Mouse (Mus musculus) neural tube, embryonic 11.5 days (tissue): ENCODE results near the gene Esr1. TPM values are rescaled to one million over a fixed set of nuclear protein-coding genes. Genes with fewer than 3 reads are reported as not detected.
A peak's percentile ranks its signal among the peaks of the same experiment; 100 is the strongest.
"Not testable (repeated sequence)": the region's sequence is repeated elsewhere in the genome, so short reads cannot be mapped to it uniquely, and the experiment has no call there.

Experiments
- ATAC-seq: fragments of 200-750 bp; cut with Nextera tagmentation; 2 replicates; pipeline ENCODE4 v1.8.0; 2017; ENCODE audit warnings: moderate number of reproducible peaks, mild to moderate bottlenecking, moderate TSS enrichment, moderate library complexity; ENCODE audit not compliant: insufficient read depth, low FRiP score, low TSS enrichment
- DNase-seq: peaks from one replicate; pipeline ENCODE4 v3.0.0-alpha.2; 2015; ENCODE audit warnings: low spot score
- H3K27ac ChIP-seq: fragments of 300-500 bp; sonication (generic); 2 replicates; pipeline ENCODE4 v1.5.1; 2014; ENCODE audit warnings: low read depth, mild to moderate bottlenecking, low read length
- H3K27me3 ChIP-seq: fragments of 300-500 bp; sonication (generic); 2 replicates; pipeline ENCODE4 v1.6.1; 2014; ENCODE audit warnings: mild to moderate bottlenecking, low read length, mixed read lengths; ENCODE audit not compliant: control insufficient read depth, insufficient read depth
- H3K36me3 ChIP-seq: fragments of 300-500 bp; sonication (generic); 2 replicates; pipeline ENCODE4 v1.6.1; 2014; ENCODE audit warnings: mild to moderate bottlenecking, low read length, moderate library complexity, mixed read lengths; ENCODE audit not compliant: control insufficient read depth, insufficient read depth
- H3K4me1 ChIP-seq: fragments of 300-500 bp; sonication (generic); 2 replicates; pipeline ENCODE4 v1.6.1; 2014; ENCODE audit warnings: low read length, mixed read lengths; ENCODE audit not compliant: control insufficient read depth, insufficient read depth
- H3K4me2 ChIP-seq: fragments of 300-500 bp; sonication (generic); 2 replicates; pipeline ENCODE4 v1.6.1; 2014; ENCODE audit warnings: low read depth, mild to moderate bottlenecking, moderate library complexity
- H3K4me3 ChIP-seq: fragments of 300-500 bp; sonication (generic); 2 replicates; pipeline ENCODE4 v1.5.1; 2014; ENCODE audit warnings: low read depth, low read length
- H3K9ac ChIP-seq: fragments of 300-500 bp; sonication (generic); 2 replicates; pipeline ENCODE4 v1.6.1; 2014; ENCODE audit warnings: mild to moderate bottlenecking, low read length
- H3K9me3 ChIP-seq: fragments of 300-500 bp; sonication (generic); 2 replicates; pipeline ENCODE4 v1.6.1; 2016; ENCODE audit warnings: low read length; ENCODE audit not compliant: control insufficient read depth
- WGBS: fragments of 180-500 bp; shearing (Covaris S2); extraction: QIAGEN DNeasy Blood & Tissue Kit; methylation state at CpG from one replicate; pipeline ENCODE4 v1.1.7; 2014; 5-methylcytosine and 5-hydroxymethylcytosine counted together
- polyA plus RNA-seq: library from polyadenylated mRNA; unstranded; fragments of >200 nt; fragmentation: Nextera tagmentation; extraction: Ambion mirVana; gene quantifications from 2 replicates; pipeline ENCODE4 v1.2.1, GENCODE M21; 2014

Gene Esr1
- polyA plus RNA-seq, 1 experiment from 2014 or later: 0.08 TPM

DNA sequence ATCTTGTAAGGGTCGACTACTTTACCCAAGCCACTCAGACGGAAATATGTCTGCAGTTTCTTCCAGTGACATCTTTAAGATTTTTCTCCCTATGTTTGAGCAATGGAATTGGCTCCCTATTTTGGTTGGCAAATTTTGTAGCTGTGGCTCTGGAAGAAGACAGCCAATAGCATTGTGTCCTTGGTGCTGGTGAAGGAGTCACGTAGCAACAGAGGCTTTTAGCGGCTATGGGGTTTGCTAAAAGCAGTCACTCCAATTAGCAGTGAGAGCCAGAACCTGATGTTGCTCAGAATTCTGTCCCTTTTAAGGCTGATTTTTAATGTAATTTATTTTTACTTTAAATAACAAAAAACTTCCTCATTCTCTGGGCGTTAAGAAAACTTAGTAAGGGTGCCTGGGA is 54.0 kb downstream of the Esr1 start:
- Histone ChIP-seq H3K36me3 (no peaks in the 10 kb centered on the region), H3K27ac (no peak overlapping the region), H3K4me2 (no peak overlapping the region), H3K9me3 (no peaks in the 10 kb centered on the region), H3K9ac (no peak overlapping the region), H3K27me3 (no peaks in the 10 kb centered on the region), H3K4me1 (no peaks in the 10 kb centered on the region), H3K4me3 (no peak overlapping the region)
- WGBS: 94% methylated on average over 5 of the region's 5 CpGs
- DNase-seq (no peak), ATAC-seq (no peak)

- WGBS: 89% methylated on average over 2 of the region's 2 CpGs
- no peaks in the 10 kb centered on the region for H3K4me1 ChIP-seq
- H3K4me2 ChIP-seq: no peak overlapping the region
- H3K27ac ChIP-seq: no peak overlapping the region
- H3K9ac ChIP-seq: no peak overlapping the region
- H3K36me3 ChIP-seq: no peaks in the 10 kb centered on the region
- H3K27me3 ChIP-seq: no peaks in the 10 kb centered on the region
- H3K4me3 ChIP-seq: no peak overlapping the region
- ATAC-seq: no peak
- no peaks in the 10 kb centered on the region for H3K9me3 ChIP-seq
- no peak for DNase-seq
These were observed 55.6 kb downstream of the Esr1 start for GRCm38 (mm10) chr10:4667006-4667405.

GRCm38 (mm10) chr10:4670053-4670452 is 58.7 kb downstream of the Esr1 start:
- 84% methylated on average over 2 of the region's 2 CpGs for WGBS

GRCm38 (mm10) chr10:4671876-4672275 is 60.5 kb downstream of the Esr1 start:
- no peaks in the 10 kb centered on the region for H3K27me3 ChIP-seq
- ATAC-seq: no peak
- no peak overlapping the region for H3K4me2 ChIP-seq
- 80% methylated on average over 3 of the region's 3 CpGs for WGBS
- H3K36me3 ChIP-seq: no peaks in the 10 kb centered on the region
- no peak overlapping the region for H3K9ac ChIP-seq
- no peak overlapping the region for H3K27ac ChIP-seq
- no peaks in the 10 kb centered on the region for H3K4me1 ChIP-seq
- no peak for DNase-seq
- H3K9me3 ChIP-seq: no peaks in the 10 kb centered on the region
- H3K4me3 ChIP-seq: no peak overlapping the region

More at GRCm38 (mm10) chr10:4670053-4670452, 58.7 kb downstream of the Esr1 start:
- Histone ChIP-seq H3K4me3 (no peak overlapping the region), H3K36me3 (no peaks in the 10 kb centered on the region), H3K27ac (no peak overlapping the region), H3K9ac (no peak overlapping the region), H3K9me3 (no peaks in the 10 kb centered on the region), H3K27me3 (no peaks in the 10 kb centered on the region), H3K4me1 (no peaks in the 10 kb centered on the region), H3K4me2 (no peak overlapping the region)
- no peak for ATAC-seq
- no peak for DNase-seq

DNA sequence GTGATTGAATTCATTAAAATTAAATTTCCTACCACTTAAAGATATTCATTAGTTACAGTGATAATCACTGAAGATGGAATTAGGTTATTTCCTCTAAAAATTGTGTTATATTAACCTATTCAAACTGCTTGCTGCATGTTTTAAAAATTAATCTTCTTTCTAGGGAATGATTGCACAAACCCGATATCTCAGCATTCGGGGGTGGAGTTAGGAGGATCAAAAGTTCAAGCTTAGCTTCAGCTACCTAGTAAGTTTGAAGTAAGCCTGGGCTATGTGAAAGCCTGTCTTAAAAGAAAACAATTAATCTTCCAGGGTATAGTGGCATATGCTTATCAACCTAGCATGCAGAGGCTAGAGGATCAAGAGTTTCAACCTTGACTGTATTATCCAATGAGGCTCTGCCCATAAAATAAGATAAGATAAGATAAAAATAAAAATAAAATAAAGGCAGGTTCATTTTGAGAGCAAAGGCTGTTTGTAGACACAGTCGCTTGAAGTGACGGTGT is 62.0 kb downstream of the Esr1 start:
- no peaks in the 10 kb centered on the region for H3K9me3 ChIP-seq
- no peaks in the 10 kb centered on the region for H3K36me3 ChIP-seq
- H3K9ac ChIP-seq: no peak overlapping the region
- no peaks in the 10 kb centered on the region for H3K27me3 ChIP-seq
- H3K4me2 ChIP-seq: no peak overlapping the region
- no peak overlapping the region for H3K4me3 ChIP-seq
- no peak overlapping the region for H3K27ac ChIP-seq
- 90% methylated on average over 4 of the region's 4 CpGs for WGBS
- DNase-seq (no peak), ATAC-seq (no peak)
- no peaks in the 10 kb centered on the region for H3K4me1 ChIP-seq

- not testable (repeated sequence) for H3K36me3 ChIP-seq, H3K9ac ChIP-seq, H3K4me1 ChIP-seq, H3K4me2 ChIP-seq, H3K9me3 ChIP-seq, H3K4me3 ChIP-seq, H3K27me3 ChIP-seq, H3K27ac ChIP-seq
- ATAC-seq (peak; percentile 81; the same call in 1 of the 2 replicates), DNase-seq (peak; percentile 16)
- 27% methylated on average over 14 of the region's 14 CpGs for WGBS
These were observed 63.7 kb downstream of the Esr1 start for GRCm38 (mm10) chr10:4674983-4675592.

GRCm38 (mm10) chr10:4683106-4683505 is 71.7 kb downstream of the Esr1 start:
- no peaks in the 10 kb centered on the region for H3K9me3 ChIP-seq
- no peaks in the 10 kb centered on the region for H3K27me3 ChIP-seq
- no peak for DNase-seq
- no peak overlapping the region for H3K27ac ChIP-seq
- no peak for ATAC-seq
- H3K4me1 ChIP-seq: no peaks in the 10 kb centered on the region
- no peaks in the 10 kb centered on the region for H3K36me3 ChIP-seq
- H3K4me2 ChIP-seq: no peak overlapping the region
- WGBS: 85% methylated on average over 5 of the region's 5 CpGs
- H3K4me3 ChIP-seq: no peak overlapping the region
- no peak overlapping the region for H3K9ac ChIP-seq

DNA sequence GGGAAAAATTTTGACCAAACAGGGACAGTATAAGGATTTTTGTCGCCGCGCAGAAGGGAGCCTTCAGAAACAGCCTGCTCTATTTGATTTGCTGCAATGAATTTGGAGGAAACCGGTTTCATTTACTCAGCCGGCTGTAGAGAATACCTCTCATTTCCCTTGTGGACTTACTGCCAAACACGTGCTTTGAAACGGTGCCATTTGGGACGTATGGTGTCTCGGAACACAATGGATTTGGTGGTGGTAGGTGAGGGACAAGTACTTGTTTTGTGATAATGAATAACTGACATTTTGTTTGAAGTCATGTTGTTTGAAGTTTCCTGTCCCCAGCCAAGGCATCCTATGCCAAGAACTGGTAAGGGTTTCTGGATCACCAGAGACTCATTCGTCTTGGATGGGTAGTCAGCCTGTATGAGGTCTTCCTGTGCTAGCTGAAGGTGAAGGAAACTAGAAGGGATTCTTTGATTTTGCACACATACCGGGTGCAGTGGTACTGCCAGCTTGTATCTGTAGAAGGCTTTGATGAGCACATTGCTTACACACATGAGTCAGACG is 72.4 kb downstream of the Esr1 start:
- DNase-seq (no peak), ATAC-seq (no peak)
- Histone ChIP-seq H3K4me2 (no peak overlapping the region), H3K27ac (no peak overlapping the region), H3K4me3 (no peak overlapping the region), H3K4me1 (no peaks in the 10 kb centered on the region), H3K9me3 (no peaks in the 10 kb centered on the region), H3K36me3 (no peaks in the 10 kb centered on the region), H3K27me3 (no peaks in the 10 kb centered on the region), H3K9ac (no peak overlapping the region)
- WGBS: 86% methylated on average over 12 of the region's 12 CpGs

- DNase-seq (peak; percentile 11), ATAC-seq (no peak)
- no peaks in the 10 kb centered on the region for H3K4me1 ChIP-seq
- no peaks in the 10 kb centered on the region for H3K9me3 ChIP-seq
- H3K9ac ChIP-seq: no peak overlapping the region
- H3K36me3 ChIP-seq: no peaks in the 10 kb centered on the region
- H3K27me3 ChIP-seq: no peaks in the 10 kb centered on the region
- no peak overlapping the region for H3K4me3 ChIP-seq
- no peak overlapping the region for H3K27ac ChIP-seq
- H3K4me2 ChIP-seq: no peak overlapping the region
- WGBS: 65% methylated on average over 7 of the region's 7 CpGs
These were observed 83.0 kb downstream of the Esr1 start for GRCm38 (mm10) chr10:4694336-4694865.
